Mouse (Mus musculus) stomach, embryonic 14.5 days (tissue): Measurements from ENCODE around the gene Gemin5. TPM values are rescaled to one million over a fixed set of nuclear protein-coding genes. Genes with fewer than 3 reads are reported as not detected.
"Not testable (repeated sequence)": the region's sequence is repeated elsewhere in the genome, so short reads cannot be mapped to it uniquely, and the experiment has no call there.

Source experiments
- ATAC-seq: fragments of 200-750 bp; cut with Nextera tagmentation; 2 replicates; pipeline ENCODE4 v1.8.0; 2017; ENCODE audit warnings: low read depth, moderate TSS enrichment; ENCODE audit not compliant: insufficient number of reproducible peaks, insufficient read depth, low FRiP score
- H3K27ac ChIP-seq: fragments of 300-500 bp; sonication (generic); 2 replicates; pipeline ENCODE4 v1.5.1; 2014; ENCODE audit warnings: mild to moderate bottlenecking, low read length, moderate library complexity, mixed read lengths
- H3K27me3 ChIP-seq: fragments of 300-500 bp; sonication (generic); 2 replicates; pipeline ENCODE4 v1.6.1; 2014; ENCODE audit warnings: low read length, control low read depth, mixed read lengths; ENCODE audit not compliant: control insufficient read depth, insufficient read depth
- H3K36me3 ChIP-seq: fragments of 300-500 bp; sonication (generic); 2 replicates; pipeline ENCODE4 v1.6.1; 2014; ENCODE audit warnings: mild to moderate bottlenecking, control low read depth, low read length, moderate library complexity, mixed read lengths; ENCODE audit not compliant: control insufficient read depth, insufficient read depth
- H3K4me1 ChIP-seq: fragments of 300-500 bp; sonication (generic); 2 replicates; pipeline ENCODE4 v1.6.1; 2014; ENCODE audit warnings: low read length, control low read depth, mixed read lengths; ENCODE audit not compliant: control insufficient read depth, insufficient read depth
- H3K4me2 ChIP-seq: fragments of 300-500 bp; sonication (generic); replicated peaks from 2 replicates; pipeline ENCODE4 v1.6.1; 2014; ENCODE audit warnings: low read depth, low read length, control low read depth
- H3K4me3 ChIP-seq: fragments of 300-500 bp; sonication (generic); 2 replicates; pipeline ENCODE4 v1.5.1; 2014; ENCODE audit warnings: low read depth, low read length, control low read depth
- H3K9ac ChIP-seq: fragments of 300-500 bp; sonication (generic); replicated peaks from 2 replicates; pipeline ENCODE4 v1.6.1; 2014; ENCODE audit warnings: low read depth, mild to moderate bottlenecking, control low read depth, low read length, moderate library complexity, mixed read lengths
- H3K9me3 ChIP-seq: fragments of 300-500 bp; sonication (generic); 2 replicates; pipeline ENCODE4 v1.6.1; 2016; ENCODE audit warnings: low read depth, low read length, control low read depth; ENCODE audit not compliant: control insufficient read depth
- WGBS: fragments of 180-500 bp; shearing (Covaris S2); extraction: QIAGEN DNeasy Blood & Tissue Kit; methylation state at CpG from one replicate; pipeline ENCODE4 v1.1.7; 2014; 5-methylcytosine and 5-hydroxymethylcytosine counted together
- polyA plus RNA-seq: library from polyadenylated mRNA; unstranded; fragments of >200 nt; fragmentation: Nextera tagmentation; extraction: Ambion mirVana; gene quantifications from 2 replicates; pipeline ENCODE4 v1.2.1, GENCODE M21; 2014

Gemin5 gene
- polyA plus RNA-seq, 1 experiment from 2014 or later: 21.4 TPM

- Histone ChIP-seq H3K4me2 (no peak overlapping the region), H3K27ac (no peak overlapping the region), H3K4me1 (no peaks in the 10 kb centered on the region), H3K36me3 (peaks cover 5% of the 10 kb centered on the region), H3K9me3 (no peaks in the 10 kb centered on the region), H3K27me3 (no peaks in the 10 kb centered on the region), H3K9ac (no peak overlapping the region), H3K4me3 (no peak overlapping the region)
- ATAC-seq: no peak
- 86% methylated on average over 3 of the region's 3 CpGs for WGBS
These were observed 15.2 kb upstream of the Gemin5 start for GRCm38 (mm10) chr11:58183579-58183978.

- Histone ChIP-seq H3K9ac (no peak overlapping the region), H3K36me3 (peaks cover 29% of the 10 kb centered on the region), H3K9me3 (no peaks in the 10 kb centered on the region), H3K4me1 (no peaks in the 10 kb centered on the region), H3K4me2 (no peak overlapping the region), H3K27ac (no peak overlapping the region; the same call in 1 of the 2 replicates), H3K27me3 (no peaks in the 10 kb centered on the region), H3K4me3 (no peak overlapping the region)
- 74% methylated on average over 7 of the region's 7 CpGs for WGBS
- no peak for ATAC-seq
These were observed 12.4 kb upstream of the Gemin5 start for GRCm38 (mm10) chr11:58180756-58181155.

- not testable (repeated sequence) for H3K4me3 ChIP-seq, H3K9ac ChIP-seq, H3K27ac ChIP-seq, H3K4me2 ChIP-seq, H3K9me3 ChIP-seq, H3K27me3 ChIP-seq, ATAC-seq, H3K4me1 ChIP-seq
- peaks cover 37% of the 10 kb centered on the region for H3K36me3 ChIP-seq
- WGBS: 91% methylated on average over 6 of the region's 6 CpGs
These were observed 11.6 kb upstream of the Gemin5 start for GRCm38 (mm10) chr11:58179986-58180385.

- no peak overlapping the region for H3K9ac ChIP-seq
- 0 out of 2 replicates have a peak, but pooled peaks have one; percentile 37 for ATAC-seq
- peaks cover 40% of the 10 kb centered on the region for H3K36me3 ChIP-seq
- H3K4me3 ChIP-seq: no peak overlapping the region
- no peaks in the 10 kb centered on the region for H3K4me1 ChIP-seq
- no peak overlapping the region for H3K27ac ChIP-seq
- no peaks in the 10 kb centered on the region for H3K9me3 ChIP-seq
- 26% methylated on average over 3 of the region's 3 CpGs for WGBS
- H3K4me2 ChIP-seq: no peak overlapping the region
- H3K27me3 ChIP-seq: no peaks in the 10 kb centered on the region
These were observed 11.2 kb upstream of the Gemin5 start for GRCm38 (mm10) chr11:58179563-58179962.

GRCm38 (mm10) chr11:58171459-58172091 is 3.2 kb upstream of the Gemin5 start, which contains the start of gene Mrpl22:
Gene Mrpl22, plus strand, starts transcription at chr11:58171661.
- under 1% methylated on average over 34 of the region's 34 CpGs for WGBS
- Histone ChIP-seq H3K4me2 (peak within 1 kb of the TSS; percentile 78), H3K9me3 (no peaks in the 10 kb centered on the region)

GRCm38 (mm10) chr11:58169666-58170065 is 1.3 kb upstream of the Gemin5 start:
- no peak for ATAC-seq
- H3K9me3 ChIP-seq: no peaks in the 10 kb centered on the region
- no peaks in the 10 kb centered on the region for H3K27me3 ChIP-seq
- H3K9ac ChIP-seq: no peak overlapping the region
- peaks cover 21% of the 10 kb centered on the region for H3K36me3 ChIP-seq
- H3K4me3 ChIP-seq: no peak overlapping the region
- 72% methylated on average over 4 of the region's 4 CpGs for WGBS
- H3K4me1 ChIP-seq: peaks cover 16% of the 10 kb centered on the region; the same call in 1 of the 2 replicates
- H3K4me2 ChIP-seq: no peak overlapping the region
- H3K27ac ChIP-seq: no peak overlapping the region

More at GRCm38 (mm10) chr11:58171459-58172091, 3.2 kb upstream of the Gemin5 start, which contains the start of gene Mrpl22:
- H3K9ac ChIP-seq: peak within 1 kb of the TSS; percentile 72
- H3K4me1 ChIP-seq: peaks cover 16% of the 10 kb centered on the region; the same call in 1 of the 2 replicates
- peaks cover 24% of the 10 kb centered on the region for H3K36me3 ChIP-seq
- H3K27ac ChIP-seq: no peak within 1 kb of the TSS
- H3K4me3 ChIP-seq: peak within 1 kb of the TSS; percentile 65
- ATAC-seq: peak; percentile 64
- H3K27me3 ChIP-seq: no peaks in the 10 kb centered on the region

GRCm38 (mm10) chr11:58167822-58168166 is 545 bp downstream of the Gemin5 start:
- ATAC-seq: no peak
- Histone ChIP-seq H3K4me1 (peaks cover 15% of the 10 kb centered on the region; the same call in 1 of the 2 replicates), H3K27ac (peak overlapping the region; percentile 39; the same call in 1 of the 2 replicates), H3K36me3 (peaks cover 19% of the 10 kb centered on the region; the same call in 1 of the 2 replicates), H3K4me3 (peak overlapping the region; percentile 85), H3K4me2 (peak overlapping the region; percentile 74), H3K9me3 (no peaks in the 10 kb centered on the region), H3K9ac (peak overlapping the region; percentile 80), H3K27me3 (no peaks in the 10 kb centered on the region)
- WGBS: 0% methylated on average over 8 of the region's 8 CpGs

- H3K4me2 ChIP-seq: no peak overlapping the region
- no peak for ATAC-seq
- no peak overlapping the region for H3K9ac ChIP-seq
- WGBS: 96% methylated on average over 2 of the region's 2 CpGs
- no peak overlapping the region for H3K4me3 ChIP-seq
- H3K4me1 ChIP-seq: peaks cover 6% of the 10 kb centered on the region; the same call in 1 of the 2 replicates
- no peaks in the 10 kb centered on the region for H3K9me3 ChIP-seq
- H3K36me3 ChIP-seq: peaks cover 33% of the 10 kb centered on the region; the same call in 1 of the 2 replicates
- no peak overlapping the region for H3K27ac ChIP-seq
- no peaks in the 10 kb centered on the region for H3K27me3 ChIP-seq
These were observed 3.3 kb downstream of the Gemin5 start for GRCm38 (mm10) chr11:58165072-58165471.
